Mouse (Mus musculus) T-helper 17 cell (primary cell): ENCODE measurements at regions not wholly inside any gene's neighbourhood (a gene's known extent, or its start where the extent isn't known, plus 50 kb on each side); places are given as distances from the start of the nearest gene placed in this dataset.

Source experiments
- in situ Hi-C, 2 experiments: fragments of 300-600 bp; cut with MboI, MseI; formaldehyde crosslinking; loops; 1 replicate in 1 of 2; 2 replicates in 1 of 2; pipeline ENCODE4 v1.15.1; 2025; ENCODE audit warnings: high pct_unique_total_duplicates in 2 of 2

GRCm38 (mm10) chrX:4136135-4136534 is 60.2 kb upstream of the Btbd35f28 start:
- in situ Hi-C loops = loop anchor here (5.0 to 25.0 kb wide), 3 partner anchors 759 to 924 kb away; no protein-coding TSS in a partner anchor
